Mouse (Mus musculus): ENCODE results near the gene Itga4. TPM values are rescaled to one million over a fixed set of nuclear protein-coding genes. Genes with fewer than 3 reads are reported as not detected.

Itga4 gene
- total RNA-seq, 2 experiments from 2014 or later = 21.8 to 23.0 TPM

Other genes starting within 250 kb of the Itga4 start
- 10 to 100 TPM; 32.8 to 40.4 TPM for gene Neurod1, start 201.3 kb downstream of the Itga4 start, total RNA-seq (2021)
- gene Cerkl, start 201.4 kb downstream of the Itga4 start, total RNA-seq (2021) = 1 to 10 TPM; 5.4 to 5.7 TPM